Mouse (Mus musculus): Measurements from ENCODE around the gene Rgl3. TPM values are rescaled to one million over a fixed set of nuclear protein-coding genes. Genes with fewer than 3 reads are reported as not detected.

The Rgl3 gene
- polyA plus RNA-seq, 1 experiment: 11.2 TPM

DNA sequence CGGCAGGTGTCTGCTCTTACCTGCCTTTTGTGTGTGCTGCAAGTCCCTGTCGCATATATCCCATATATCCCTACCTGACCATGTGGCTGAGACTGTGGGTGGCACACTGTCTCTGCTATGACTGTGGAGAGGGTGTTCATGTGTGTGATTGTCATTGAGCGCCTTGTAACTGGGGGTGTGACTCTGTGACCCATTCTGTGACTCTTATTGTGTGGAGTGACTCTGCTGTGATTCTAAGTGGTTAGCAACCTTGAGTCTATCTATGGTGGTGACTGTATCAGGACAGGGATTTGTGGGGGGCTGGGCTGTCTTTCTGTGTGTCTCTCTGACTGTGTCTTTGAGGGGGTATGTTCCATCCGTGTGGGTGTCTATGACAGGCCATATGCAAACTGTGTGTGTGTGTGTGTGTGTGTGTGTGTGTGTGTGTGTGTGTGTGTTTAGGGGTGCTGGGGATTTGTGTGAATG lies 51.5 kb downstream of the Rgl3 start:
- peak overlapping the region; percentile 34 for H3K4me3 ChIP-seq
- peaks cover 3% of the 10 kb centered on the region for H3K79me2 ChIP-seq (ENCODE audit: control insufficient read depth, insufficient read depth)
- H3K36me3 ChIP-seq (ENCODE audit: control insufficient read depth, insufficient read depth): no peaks in the 10 kb centered on the region
- peak overlapping the region; percentile 60 for H3ac ChIP-seq (ENCODE audit: control insufficient read depth, insufficient read length)
- H3K4me2 ChIP-seq (ENCODE audit: low read depth): peak overlapping the region; percentile 74
- H3K27me3 ChIP-seq (ENCODE audit: control insufficient read depth, insufficient read depth, insufficient read length): no peaks in the 10 kb centered on the region
- TF ChIP-seq POLR2AphosphoS2 (IDR thresholded peaks at IDR 0.05; ENCODE audit: insufficient read length, low read depth) (no peak), MAX (IDR thresholded peaks at IDR 0.05; ENCODE audit: low read depth) (no peak), USF1 (IDR thresholded peaks at IDR 0.05; ENCODE audit: low read depth) (no peak), MYOD1 (IDR thresholded peaks at IDR 0.05; ENCODE audit: control insufficient read depth in 1 of 3, insufficient read length in 2 of 3, low read depth in 2 of 3) (no peak), REST (IDR thresholded peaks at IDR 0.05; ENCODE audit: insufficient read depth, insufficient read length) (no peak), TCF3 (IDR thresholded peaks at IDR 0.05; ENCODE audit: insufficient read length, low read depth) (no peak), SRF (IDR thresholded peaks at IDR 0.05; ENCODE audit: control insufficient read depth, insufficient read length, low read depth) (no peak), E2F4 (IDR thresholded peaks at IDR 0.05; ENCODE audit: insufficient read depth) (no peak), MYOG (IDR thresholded peaks at IDR 0.05; ENCODE audit: control insufficient read depth in 1 of 3, insufficient read depth in 1 of 3, insufficient read length in 2 of 3, low read depth in 2 of 3) (no peak), POLR2A (IDR thresholded peaks at IDR 0.05; ENCODE audit: insufficient read length, low read depth) (no peak), TCF12 (IDR thresholded peaks at IDR 0.05; ENCODE audit: insufficient read depth, poor library complexity, severe bottlenecking) (no peak), CEBPB (IDR thresholded peaks at IDR 0.05; ENCODE audit: insufficient read depth, poor library complexity, severe bottlenecking) (no peak)

DNA sequence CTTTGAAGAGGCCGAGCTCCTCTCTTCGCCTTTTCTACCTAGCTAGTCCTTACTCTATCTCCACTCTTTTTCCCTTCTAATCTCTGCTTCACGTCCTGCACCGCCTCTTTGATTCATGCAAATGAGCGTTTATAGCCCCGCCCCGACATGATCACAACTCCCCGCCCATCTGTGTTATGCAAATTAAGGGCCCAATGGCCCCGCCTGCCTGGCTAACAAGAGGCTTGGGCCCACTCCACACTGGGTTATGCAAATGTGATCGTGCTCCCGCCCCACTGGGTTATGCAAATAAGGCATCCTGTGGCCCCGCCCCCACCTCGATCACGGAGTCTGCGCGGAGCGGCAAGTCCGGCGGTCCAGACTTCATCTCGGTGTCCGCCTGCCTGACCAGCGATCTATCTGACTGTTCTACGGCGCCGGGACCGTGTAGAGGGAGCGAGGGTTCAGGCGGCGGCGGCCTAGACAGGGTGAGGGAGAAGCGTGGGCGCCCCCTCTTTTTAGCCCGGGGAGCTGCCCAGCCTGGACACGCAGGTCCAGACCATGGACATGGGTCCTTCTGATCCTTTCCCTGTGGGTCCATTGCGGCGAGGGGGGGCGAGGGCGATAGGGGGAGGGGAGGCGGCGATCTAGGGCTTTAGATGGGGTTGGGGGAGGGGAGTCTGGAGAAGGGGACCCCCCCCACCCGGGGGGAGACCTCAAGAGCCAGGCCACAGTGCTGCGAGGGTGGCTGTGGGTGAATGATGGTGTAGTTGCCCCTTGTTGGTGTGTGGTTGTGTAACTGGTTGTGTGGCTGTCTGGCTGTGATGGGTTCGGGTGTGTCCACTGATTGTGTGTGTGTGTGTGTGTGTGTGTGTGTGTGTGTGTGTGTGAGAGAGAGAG lies 52.3 kb downstream of the Rgl3 start, which contains the start of gene Plppr2:
Gene Plppr2, plus strand, starts transcription at position 342 of the 879 bp plus-strand sequence.
- Histone ChIP-seq H3ac (ENCODE audit: control insufficient read depth, insufficient read length) (peak within 1 kb of the TSS; percentile 60), H3K79me2 (ENCODE audit: control insufficient read depth, insufficient read depth) (peaks cover 3% of the 10 kb centered on the region), H3K36me3 (ENCODE audit: control insufficient read depth, insufficient read depth) (no peaks in the 10 kb centered on the region), H3K4me2 (ENCODE audit: low read depth) (peak within 1 kb of the TSS; percentile 74), H3K4me3 (peak within 1 kb of the TSS; percentile 34), H3K27me3 (ENCODE audit: control insufficient read depth, insufficient read depth, insufficient read length) (no peaks in the 10 kb centered on the region)
- TF ChIP-seq MAX (IDR thresholded peaks at IDR 0.05; ENCODE audit: low read depth) (no peak), MYOD1 (IDR thresholded peaks at IDR 0.05; ENCODE audit: control insufficient read depth in 1 of 3, insufficient read length in 2 of 3, low read depth in 2 of 3) (no peak), E2F4 (IDR thresholded peaks at IDR 0.05; ENCODE audit: insufficient read depth) (no peak), REST (IDR thresholded peaks at IDR 0.05; ENCODE audit: insufficient read depth, insufficient read length) (no peak), USF1 (IDR thresholded peaks at IDR 0.05; ENCODE audit: low read depth) (no peak), POLR2A (IDR thresholded peaks at IDR 0.05; ENCODE audit: insufficient read length, low read depth) (peak; percentile 69), TCF12 (IDR thresholded peaks at IDR 0.05; ENCODE audit: insufficient read depth, poor library complexity, severe bottlenecking) (no peak), SRF (IDR thresholded peaks at IDR 0.05; ENCODE audit: control insufficient read depth, insufficient read length, low read depth) (peak; percentile 77), MYOG (IDR thresholded peaks at IDR 0.05; ENCODE audit: control insufficient read depth in 1 of 3, insufficient read depth in 1 of 3, insufficient read length in 2 of 3, low read depth in 2 of 3) (no peak), CEBPB (IDR thresholded peaks at IDR 0.05; ENCODE audit: insufficient read depth, poor library complexity, severe bottlenecking) (no peak), POLR2AphosphoS2 (IDR thresholded peaks at IDR 0.05; ENCODE audit: insufficient read length, low read depth) (peak; percentile 74), TCF3 (IDR thresholded peaks at IDR 0.05; ENCODE audit: insufficient read length, low read depth) (no peak)

GRCm38 (mm10) chr9:21935466-21936131 lies 53.6 kb downstream of the Rgl3 start:
- Histone ChIP-seq H3K36me3 (ENCODE audit: control insufficient read depth, insufficient read depth) (no peaks in the 10 kb centered on the region), H3K4me3 (no peak overlapping the region), H3K27me3 (ENCODE audit: control insufficient read depth, insufficient read depth, insufficient read length) (no peaks in the 10 kb centered on the region), H3ac (ENCODE audit: control insufficient read depth, insufficient read length) (no peak overlapping the region), H3K79me2 (ENCODE audit: control insufficient read depth, insufficient read depth) (peaks cover 3% of the 10 kb centered on the region), H3K4me2 (ENCODE audit: low read depth) (no peak overlapping the region)
- TF ChIP-seq USF1 (IDR thresholded peaks at IDR 0.05; ENCODE audit: low read depth) (no peak), REST (IDR thresholded peaks at IDR 0.05; ENCODE audit: insufficient read depth, insufficient read length) (no peak), TCF12 (IDR thresholded peaks at IDR 0.05; ENCODE audit: insufficient read depth, poor library complexity, severe bottlenecking) (no peak), MYOG (IDR thresholded peaks at IDR 0.05; ENCODE audit: control insufficient read depth in 1 of 3, insufficient read depth in 1 of 3, insufficient read length in 2 of 3, low read depth in 2 of 3) (no peak), TCF3 (IDR thresholded peaks at IDR 0.05; ENCODE audit: insufficient read length, low read depth) (no peak), POLR2AphosphoS2 (IDR thresholded peaks at IDR 0.05; ENCODE audit: insufficient read length, low read depth) (no peak), SRF (IDR thresholded peaks at IDR 0.05; ENCODE audit: control insufficient read depth, insufficient read length, low read depth) (no peak), CEBPB (IDR thresholded peaks at IDR 0.05; ENCODE audit: insufficient read depth, poor library complexity, severe bottlenecking) (no peak), MYOD1 (IDR thresholded peaks at IDR 0.05; ENCODE audit: control insufficient read depth in 1 of 3, insufficient read length in 2 of 3, low read depth in 2 of 3) (no peak), POLR2A (IDR thresholded peaks at IDR 0.05; ENCODE audit: insufficient read length, low read depth) (no peak), E2F4 (IDR thresholded peaks at IDR 0.05; ENCODE audit: insufficient read depth) (no peak), MAX (IDR thresholded peaks at IDR 0.05; ENCODE audit: low read depth) (no peak)

DNA sequence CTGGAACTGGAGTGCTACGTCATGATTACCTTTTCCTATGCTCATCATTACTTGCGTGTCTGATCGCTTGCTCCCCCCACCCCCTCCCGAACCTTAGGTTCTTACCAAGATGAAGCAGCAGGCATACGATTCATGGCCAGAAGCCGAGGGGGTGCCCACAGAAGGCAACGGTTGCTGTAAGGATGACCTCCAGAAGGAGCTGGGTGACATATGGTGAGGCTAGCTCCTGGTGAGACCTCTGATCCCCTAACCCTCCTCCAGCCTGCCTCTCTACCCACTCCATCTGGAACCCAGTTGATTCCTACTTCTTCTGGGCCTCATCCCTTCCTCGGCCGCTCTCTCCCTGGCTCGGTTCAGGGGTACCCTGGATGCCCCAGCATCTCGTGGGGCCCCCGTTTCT lies 55.2 kb downstream of the Rgl3 start:
- H3K36me3 ChIP-seq (ENCODE audit: control insufficient read depth, insufficient read depth): no peaks in the 10 kb centered on the region
- H3K79me2 ChIP-seq (ENCODE audit: control insufficient read depth, insufficient read depth): peaks cover 3% of the 10 kb centered on the region
- no peak overlapping the region for H3K4me3 ChIP-seq
- no peaks in the 10 kb centered on the region for H3K27me3 ChIP-seq (ENCODE audit: control insufficient read depth, insufficient read depth, insufficient read length)
- no peak overlapping the region for H3K4me2 ChIP-seq (ENCODE audit: low read depth)
- H3ac ChIP-seq (ENCODE audit: control insufficient read depth, insufficient read length): no peak overlapping the region
- TF ChIP-seq POLR2A (IDR thresholded peaks at IDR 0.05; ENCODE audit: insufficient read length, low read depth) (no peak), SRF (IDR thresholded peaks at IDR 0.05; ENCODE audit: control insufficient read depth, insufficient read length, low read depth) (no peak), TCF3 (IDR thresholded peaks at IDR 0.05; ENCODE audit: insufficient read length, low read depth) (no peak), E2F4 (IDR thresholded peaks at IDR 0.05; ENCODE audit: insufficient read depth) (no peak), MYOD1 (IDR thresholded peaks at IDR 0.05; ENCODE audit: control insufficient read depth in 1 of 3, insufficient read length in 2 of 3, low read depth in 2 of 3) (no peak), CEBPB (IDR thresholded peaks at IDR 0.05; ENCODE audit: insufficient read depth, poor library complexity, severe bottlenecking) (no peak), MYOG (IDR thresholded peaks at IDR 0.05; ENCODE audit: control insufficient read depth in 1 of 3, insufficient read depth in 1 of 3, insufficient read length in 2 of 3, low read depth in 2 of 3) (no peak), POLR2AphosphoS2 (IDR thresholded peaks at IDR 0.05; ENCODE audit: insufficient read length, low read depth) (no peak), TCF12 (IDR thresholded peaks at IDR 0.05; ENCODE audit: insufficient read depth, poor library complexity, severe bottlenecking) (no peak), USF1 (IDR thresholded peaks at IDR 0.05; ENCODE audit: low read depth) (no peak), REST (IDR thresholded peaks at IDR 0.05; ENCODE audit: insufficient read depth, insufficient read length) (no peak), MAX (IDR thresholded peaks at IDR 0.05; ENCODE audit: low read depth) (no peak)

Data from myocyte (in vitro differentiated cells).